Mouse (Mus musculus): Measurements from ENCODE around the gene Fam189b. TPM values are rescaled to one million over a fixed set of nuclear protein-coding genes. Genes with fewer than 3 reads are reported as not detected.
"Not testable (repeated sequence)": the region's sequence is repeated elsewhere in the genome, so short reads cannot be mapped to it uniquely, and the experiment has no call there.

Gene Fam189b
- polyA plus RNA-seq, 1 experiment from 2014 or later: 15.1 TPM

DNA sequence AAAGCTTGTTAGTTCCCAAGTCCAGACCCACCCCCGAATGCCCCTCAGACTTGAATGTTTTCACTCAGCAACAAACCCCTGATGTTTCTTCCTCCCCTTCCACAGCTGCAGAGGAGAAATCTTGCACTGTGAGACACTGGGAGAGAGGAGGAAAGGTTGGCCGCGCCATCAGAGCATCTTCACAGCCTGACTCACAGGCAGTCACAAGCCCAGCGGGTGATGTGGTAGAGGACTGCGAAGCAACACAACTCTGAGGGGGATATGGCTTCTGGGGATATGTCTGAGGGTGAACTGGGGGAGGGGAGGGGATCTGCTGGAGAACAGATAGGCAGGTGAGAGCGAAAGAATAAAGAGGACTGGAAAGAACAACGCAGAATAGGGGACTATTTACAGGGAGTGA lies 24.3 kb upstream of the Fam189b start:
- ATAC-seq: no peak
- Histone ChIP-seq H3K9me3 (replicated peaks) (no peaks in the 10 kb centered on the region), H3K4me3 (peak overlapping the region; percentile 76), H3K4me1 (peaks cover 21% of the 10 kb centered on the region), H3K27ac (no peak overlapping the region), H3K9ac (peak overlapping the region; percentile 82), H3K4me2 (peak overlapping the region; percentile 95), H3K36me3 (ENCODE audit: poor library complexity, severe bottlenecking) (no peaks in the 10 kb centered on the region), H3K27me3 (no peaks in the 10 kb centered on the region)
- 24% methylated on average over 7 of the region's 7 CpGs for WGBS

- under 1% methylated on average over 13 of the region's 13 CpGs for WGBS
- Histone ChIP-seq H3K27ac (no peak overlapping the region), H3K4me3 (peak overlapping the region; percentile 76), H3K9me3 (replicated peaks) (no peaks in the 10 kb centered on the region), H3K4me1 (peaks cover 27% of the 10 kb centered on the region), H3K9ac (peak overlapping the region; percentile 82), H3K4me2 (peak overlapping the region; percentile 95), H3K27me3 (no peaks in the 10 kb centered on the region), H3K36me3 (ENCODE audit: poor library complexity, severe bottlenecking) (no peaks in the 10 kb centered on the region)
- ATAC-seq: 0 out of 2 replicates have a peak, but pooled peaks have one; percentile 14
These were observed 23.7 kb upstream of the Fam189b start for GRCm38 (mm10) chr3:89159211-89159610.

- peak within 1 kb of the TSS; percentile 76 for H3K4me3 ChIP-seq
- peaks cover 27% of the 10 kb centered on the region for H3K4me1 ChIP-seq
- H3K27me3 ChIP-seq: no peaks in the 10 kb centered on the region
- peak within 1 kb of the TSS; percentile 95 for H3K4me2 ChIP-seq
- no peaks in the 10 kb centered on the region for H3K9me3 ChIP-seq (replicated peaks)
- H3K9ac ChIP-seq: peak within 1 kb of the TSS; percentile 82
- H3K36me3 ChIP-seq (ENCODE audit: poor library complexity, severe bottlenecking): no peaks in the 10 kb centered on the region
- peak; percentile 83 for ATAC-seq
- no peak within 1 kb of the TSS for H3K27ac ChIP-seq
- under 1% methylated on average over 54 of the region's 66 CpGs for WGBS
These were observed 23.2 kb upstream of the Fam189b start, which contains the start of gene Hcn3 for GRCm38 (mm10) chr3:89159616-89160344. TSS of gene Hcn3 (minus strand) at chr3:89160196.

DNA sequence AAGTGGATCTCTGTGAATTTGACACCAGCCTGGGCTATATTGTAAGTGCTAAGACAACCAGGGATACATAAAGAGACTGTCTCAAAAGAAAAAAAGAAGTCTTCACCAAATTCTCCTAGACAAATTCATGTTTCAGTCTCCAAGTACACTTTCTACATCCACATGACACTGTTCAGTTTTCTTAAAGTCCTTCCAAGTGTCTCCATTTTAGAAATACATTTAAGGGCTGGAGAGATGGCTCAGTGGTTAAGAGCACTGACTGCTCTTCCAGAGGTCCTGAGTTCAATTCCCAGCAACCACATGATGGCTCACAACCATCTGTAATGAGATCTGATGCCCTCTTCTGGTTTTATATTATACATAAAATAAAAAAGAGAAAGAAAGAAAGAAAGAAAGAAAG lies 21.7 kb upstream of the Fam189b start:
- not testable (repeated sequence) for H3K27ac ChIP-seq; H3K4me3 ChIP-seq; H3K4me2 ChIP-seq; ATAC-seq; H3K9ac ChIP-seq; H3K9me3 ChIP-seq (replicated peaks); H3K36me3 ChIP-seq (ENCODE audit: poor library complexity, severe bottlenecking); H3K27me3 ChIP-seq
- H3K4me1 ChIP-seq: peaks cover 39% of the 10 kb centered on the region

- H3K27ac ChIP-seq: no peak overlapping the region
- H3K9me3 ChIP-seq (replicated peaks): no peaks in the 10 kb centered on the region
- no peak for ATAC-seq
- no peak overlapping the region for H3K4me3 ChIP-seq
- no peaks in the 10 kb centered on the region for H3K27me3 ChIP-seq
- H3K4me1 ChIP-seq: peaks cover 44% of the 10 kb centered on the region
- H3K36me3 ChIP-seq (ENCODE audit: poor library complexity, severe bottlenecking): peaks cover 1% of the 10 kb centered on the region; the same call in 1 of the 2 replicates
- no peak overlapping the region for H3K9ac ChIP-seq
- H3K4me2 ChIP-seq: no peak overlapping the region
- 82% methylated on average over 4 of the region's 4 CpGs for WGBS
These were observed 21.2 kb upstream of the Fam189b start for GRCm38 (mm10) chr3:89161786-89162185.

- H3K4me3 ChIP-seq: no peak overlapping the region
- no peaks in the 10 kb centered on the region for H3K9me3 ChIP-seq (replicated peaks)
- peaks cover 14% of the 10 kb centered on the region for H3K36me3 ChIP-seq (ENCODE audit: poor library complexity, severe bottlenecking)
- peaks cover 44% of the 10 kb centered on the region for H3K4me1 ChIP-seq
- H3K27me3 ChIP-seq: no peaks in the 10 kb centered on the region
- H3K27ac ChIP-seq: no peak overlapping the region
- no peak overlapping the region for H3K4me2 ChIP-seq
- H3K9ac ChIP-seq: no peak overlapping the region
- 88% methylated on average over 1 of the region's 1 CpGs for WGBS
- no peak for ATAC-seq
These were observed 19.8 kb upstream of the Fam189b start for GRCm38 (mm10) chr3:89163123-89163522.

DNA sequence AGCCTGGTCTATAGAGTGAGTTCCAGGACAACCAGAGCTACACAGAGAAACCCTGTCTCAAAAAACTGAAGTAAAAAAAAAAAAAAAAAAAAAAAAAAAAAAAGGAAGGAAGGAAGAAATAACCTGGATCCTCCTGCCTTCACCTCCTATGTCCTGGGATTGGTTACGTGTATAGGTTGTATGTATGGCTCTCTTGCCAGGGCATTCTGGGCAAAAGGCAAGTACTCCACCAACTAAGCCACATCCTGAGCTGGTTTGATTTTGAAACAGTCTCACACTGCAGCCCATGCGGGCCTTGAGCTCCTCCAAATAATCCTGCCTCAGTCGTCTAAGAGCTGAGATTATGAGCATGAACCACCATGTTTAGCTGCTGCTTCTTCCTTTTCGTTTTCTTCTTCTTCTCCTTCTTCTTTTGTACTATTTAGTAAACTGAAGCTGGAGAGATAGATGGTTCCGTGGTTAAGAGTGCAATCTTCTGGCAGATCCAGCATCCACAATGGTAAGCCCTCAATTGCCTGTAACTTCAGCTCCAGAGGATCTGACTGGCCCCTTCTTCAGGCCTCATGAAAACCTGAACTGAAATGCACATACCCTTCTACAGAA lies 19.2 kb upstream of the Fam189b start:
- Histone ChIP-seq H3K9ac (peak overlapping the region; percentile 88), H3K27ac (no peak overlapping the region), H3K4me2 (peak overlapping the region; percentile 66), H3K4me1 (peaks cover 38% of the 10 kb centered on the region), H3K36me3 (ENCODE audit: poor library complexity, severe bottlenecking) (peaks cover 20% of the 10 kb centered on the region), H3K4me3 (peak overlapping the region; percentile 88), H3K27me3 (no peaks in the 10 kb centered on the region), H3K9me3 (replicated peaks) (no peaks in the 10 kb centered on the region)
- 83% methylated on average over 5 of the region's 5 CpGs for WGBS
- no peak for ATAC-seq

GRCm38 (mm10) chr3:89164506-89165267 lies 18.3 kb upstream of the Fam189b start, which contains the start of gene Clk2:
TSS of gene Clk2 (plus strand) at chr3:89164795.
- H3K27me3 ChIP-seq: no peaks in the 10 kb centered on the region
- peak; percentile 97 for ATAC-seq
- peak within 1 kb of the TSS; percentile 88 for H3K9ac ChIP-seq
- peak within 1 kb of the TSS; percentile 93 for H3K27ac ChIP-seq
- WGBS: under 1% methylated on average over 77 of the region's 79 CpGs
- H3K36me3 ChIP-seq (ENCODE audit: poor library complexity, severe bottlenecking): peaks cover 29% of the 10 kb centered on the region
- peak within 1 kb of the TSS; percentile 88 for H3K4me3 ChIP-seq
- peak within 1 kb of the TSS; percentile 66 for H3K4me2 ChIP-seq
- peaks cover 29% of the 10 kb centered on the region for H3K4me1 ChIP-seq
- no peaks in the 10 kb centered on the region for H3K9me3 ChIP-seq (replicated peaks)

DNA sequence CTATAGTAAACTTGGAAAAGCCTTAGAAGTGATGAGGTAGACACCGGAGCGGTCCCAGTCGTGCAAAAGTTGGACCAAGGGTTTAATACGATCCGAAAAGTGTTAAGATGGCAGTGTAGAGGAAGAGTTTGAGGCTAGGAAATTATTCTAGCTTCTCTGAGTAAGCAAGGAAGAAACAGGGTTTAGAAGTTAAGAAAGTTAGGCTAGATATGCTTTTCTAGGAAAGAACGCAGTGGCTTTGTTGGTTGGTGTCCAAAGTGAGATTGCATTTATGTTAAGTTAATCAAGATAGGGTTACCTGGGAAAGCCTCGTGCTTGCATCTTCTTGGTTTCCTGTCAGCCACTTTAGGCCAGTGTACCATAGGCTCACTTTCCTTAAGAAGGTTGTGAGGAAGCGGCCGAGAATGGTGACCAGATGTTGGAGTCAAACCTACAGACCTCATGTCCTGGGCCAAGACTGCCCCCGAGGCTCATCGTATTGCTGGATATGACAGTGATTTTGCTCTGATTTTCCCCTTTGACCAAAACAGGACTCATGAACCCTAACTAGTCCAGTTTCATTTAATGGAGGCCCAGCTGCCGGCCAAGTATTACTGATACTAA lies 17.6 kb upstream of the Fam189b start:
- Histone ChIP-seq H3K4me1 (peaks cover 28% of the 10 kb centered on the region), H3K4me3 (peak overlapping the region; percentile 88), H3K27me3 (no peaks in the 10 kb centered on the region), H3K9ac (peak overlapping the region; percentile 88), H3K36me3 (ENCODE audit: poor library complexity, severe bottlenecking) (peaks cover 36% of the 10 kb centered on the region), H3K27ac (peak overlapping the region; percentile 93), H3K4me2 (peak overlapping the region; percentile 66), H3K9me3 (replicated peaks) (no peaks in the 10 kb centered on the region)
- WGBS: 26% methylated on average over 12 of the region's 12 CpGs
- ATAC-seq: no peak

DNA sequence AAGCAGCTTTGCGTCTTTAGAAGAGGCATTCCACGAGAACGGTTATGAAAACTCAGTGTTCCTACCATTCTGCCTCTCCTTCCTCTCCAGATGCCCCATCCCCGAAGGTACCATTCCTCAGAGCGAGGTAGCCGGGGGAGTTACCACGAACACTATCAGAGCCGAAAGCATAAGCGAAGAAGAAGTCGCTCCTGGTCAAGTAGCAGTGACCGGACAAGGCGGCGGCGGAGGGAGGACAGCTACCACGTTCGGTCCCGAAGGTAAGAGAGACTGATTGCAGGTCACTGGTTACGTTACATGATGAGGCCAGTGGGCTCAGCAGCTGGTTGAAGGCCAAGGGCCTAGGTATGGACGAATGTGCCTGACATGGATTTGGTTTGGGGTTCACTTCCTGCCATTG lies 16.0 kb upstream of the Fam189b start:
- 96% methylated on average over 19 of the region's 19 CpGs for WGBS
- Histone ChIP-seq H3K4me2 (no peak overlapping the region), H3K9me3 (replicated peaks) (no peaks in the 10 kb centered on the region), H3K27me3 (no peaks in the 10 kb centered on the region), H3K27ac (no peak overlapping the region), H3K9ac (0 out of 2 replicates have a peak overlapping the region, but pooled peaks have one; percentile 21), H3K4me3 (no peak overlapping the region), H3K4me1 (peaks cover 28% of the 10 kb centered on the region), H3K36me3 (ENCODE audit: poor library complexity, severe bottlenecking) (peaks cover 50% of the 10 kb centered on the region)
- ATAC-seq: no peak

GRCm38 (mm10) chr3:89174844-89175243 lies 8.1 kb upstream of the Fam189b start:
- H3K36me3 ChIP-seq (ENCODE audit: poor library complexity, severe bottlenecking): peaks cover 77% of the 10 kb centered on the region
- H3K27me3 ChIP-seq: no peaks in the 10 kb centered on the region
- no peak overlapping the region for H3K9ac ChIP-seq
- H3K27ac ChIP-seq: no peak overlapping the region
- H3K4me2 ChIP-seq: no peak overlapping the region
- H3K4me1 ChIP-seq: peaks cover 16% of the 10 kb centered on the region
- H3K9me3 ChIP-seq (replicated peaks): no peaks in the 10 kb centered on the region
- ATAC-seq: no peak
- H3K4me3 ChIP-seq: no peak overlapping the region
- 96% methylated on average over 11 of the region's 11 CpGs for WGBS

DNA sequence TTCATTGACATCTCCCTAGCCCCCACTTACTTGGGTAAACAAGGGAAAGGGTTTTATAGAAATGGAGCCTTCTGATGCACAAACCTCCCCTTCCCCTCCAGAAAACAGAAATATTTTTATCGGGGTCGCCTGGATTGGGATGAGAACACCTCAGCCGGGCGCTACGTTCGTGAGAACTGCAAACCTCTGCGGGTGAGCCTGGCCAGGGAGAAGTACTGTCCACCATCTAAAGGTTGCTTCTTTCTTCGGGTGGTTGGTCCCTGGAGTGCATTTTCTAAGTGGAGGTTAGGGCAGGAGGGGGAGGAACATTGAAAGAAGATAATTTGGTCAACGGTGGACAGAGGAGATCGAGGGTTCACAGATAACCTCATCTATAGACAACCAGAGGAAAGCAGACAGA lies 7.4 kb upstream of the Fam189b start:
- Histone ChIP-seq H3K4me1 (peaks cover 16% of the 10 kb centered on the region), H3K27ac (no peak overlapping the region), H3K9ac (no peak overlapping the region), H3K36me3 (ENCODE audit: poor library complexity, severe bottlenecking) (peaks cover 77% of the 10 kb centered on the region), H3K9me3 (replicated peaks) (no peaks in the 10 kb centered on the region), H3K4me3 (no peak overlapping the region), H3K27me3 (no peaks in the 10 kb centered on the region), H3K4me2 (no peak overlapping the region)
- 93% methylated on average over 10 of the region's 10 CpGs for WGBS
- no peak for ATAC-seq

All from forebrain, embryonic 13.5 days (tissue).